8 mouse cellular contexts compared by ENCODE assay signal in genomic region chr13:42575725-42576426, GRCm38 (mm10).
DNase-seq lines count a peak whose midpoint lies in the region; ATAC-seq and TF ChIP-seq lines count a peak whose summit lies in the region.

No protein-coding gene starts in this region.

- DNase-seq in adrenal gland, adult 2 months, result peak; percentile 70
- peak; percentile 90 for DNase-seq in embryo, embryonic 10 days (ENCODE audit: low spot score)
- DNase-seq in gastrocnemius, postnatal 36 days, result peak; percentile 65 to 68
- DNase-seq in kidney, postnatal 4 days, result peak; percentile 88 to 90
- peak; percentile 74 for DNase-seq in lung, adult 2 months
- DNase-seq in right cerebral cortex, postnatal 10 days (ENCODE audit: low spot score in 2 of 2), result peak; percentile 90 to 91

- WGBS in lung, adult 2 months, result 37% methylated on average over 16 of the region's 16 CpGs

- no peak for TF ChIP-seq POLR2A in lung, adult 2 months (IDR thresholded peaks at IDR 0.05; ENCODE audit: borderline replicate concordance, extremely low read depth, low read depth, low read length)

- intact Hi-C loops in gastrocnemius, postnatal 36 days (cut with DNase I), result no loop called here

- no peaks in the 10 kb centered on the region for H3K27me3 ChIP-seq in E14TG2a.4 (ENCODE audit: insufficient read depth, low read length)

- H3K4me1 ChIP-seq in E14TG2a.4 (replicated peaks; ENCODE audit: low read depth, low read length), result no peaks in the 10 kb centered on the region
- H3K4me1 ChIP-seq in lung, adult 2 months (ENCODE audit: control insufficient read depth, insufficient read depth, low read length), result 0 out of 2 replicates have a peak, but pooled peaks cover 3% of the 10 kb centered on the region

- ATAC-seq in activated CD4-positive, CD25-positive, alpha-beta regulatory T cell, adult 4 months, result no peak

- no peak overlapping the region for H3K4me3 ChIP-seq in E14TG2a.4 (replicated peaks; ENCODE audit: low read length)
- H3K4me3 ChIP-seq in lung, adult 2 months (replicated peaks; ENCODE audit: extremely low read depth, low read depth, low read length), result no peak overlapping the region

- peak; percentile 89 for TF ChIP-seq CTCF in E14TG2a.4 (conservative IDR thresholded peaks at IDR 0.05; ENCODE audit: low read length)
- peak; percentile 86 for TF ChIP-seq CTCF in lung, adult 2 months (IDR thresholded peaks at IDR 0.05; ENCODE audit: insufficient read depth, low read length)

- no peaks in the 10 kb centered on the region for H3K36me3 ChIP-seq in E14TG2a.4 (ENCODE audit: insufficient read depth, low read length)

- no peaks in the 10 kb centered on the region for H3K9me3 ChIP-seq in E14TG2a.4 (ENCODE audit: low read length)
